Mouse (Mus musculus): ENCODE data around the gene Ascc1. TPM values are rescaled to one million over a fixed set of nuclear protein-coding genes. Genes with fewer than 3 reads are reported as not detected.
A peak's percentile ranks its signal among the peaks of the same experiment; 100 is the strongest.

Gene Ascc1
- polyA plus RNA-seq (2015; fragmentation: Nextera tagmentation; extraction: Ambion mirVana), result 57.8 and 64.1 TPM in 2 replicates

DNA sequence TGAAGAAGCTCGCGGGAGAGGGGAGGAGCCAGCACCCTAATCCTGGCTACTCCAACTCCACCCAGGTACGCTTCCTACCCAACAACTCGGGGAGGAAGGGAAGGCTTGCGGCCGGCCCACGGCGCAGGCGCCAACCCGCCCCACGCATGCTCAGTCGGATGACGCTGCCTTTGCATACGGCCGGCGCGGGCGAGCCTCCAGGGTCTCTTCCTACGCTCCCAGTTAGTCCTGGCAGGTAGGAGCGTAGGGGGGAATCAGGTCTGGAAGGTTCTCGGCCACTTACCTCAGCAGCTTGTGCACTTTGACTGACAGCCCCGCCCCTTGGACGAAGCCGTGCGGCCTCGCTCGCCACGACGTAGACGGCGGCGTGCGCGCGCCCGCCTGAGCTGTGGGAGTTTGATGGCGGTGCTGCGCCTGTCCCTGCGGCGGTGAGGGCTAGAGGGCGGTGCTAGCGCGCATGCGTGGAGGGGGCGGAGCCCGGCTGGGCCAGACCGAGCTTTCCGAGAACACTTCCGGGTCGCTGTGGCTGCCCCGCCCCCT, at the start of gene Ascc1, which contains the start of gene Anapc16:
Gene Ascc1, plus strand, starts transcription at position 133 of the 540 bp plus-strand sequence.
Gene Anapc16, minus strand, starts transcription at position 463 of the 540 bp plus-strand sequence.
- Histone ChIP-seq H3K27ac (peak within 1 kb of the TSS; percentile 98), H3K36me3 (ENCODE audit: insufficient read depth, low read length) (peaks cover 4% of the 10 kb centered on the region), H3K4me2 (ENCODE audit: low read length) (peak within 1 kb of the TSS; percentile 74), H3K4me1 (replicated peaks; ENCODE audit: insufficient read depth, low read length) (peaks cover 10% of the 10 kb centered on the region; the same call in 1 of the 2 replicates), H3K9ac (ENCODE audit: low read depth, low read length) (peak within 1 kb of the TSS; percentile 74), H3K9me3 (replicated peaks; ENCODE audit: low read length) (no peaks in the 10 kb centered on the region), H3K27me3 (ENCODE audit: insufficient read depth, low read length) (no peaks in the 10 kb centered on the region), H3K4me3 (replicated peaks; ENCODE audit: low read depth, low read length) (peak within 1 kb of the TSS; percentile 55)
- ATAC-seq (replicated peaks; ENCODE audit: low FRiP score, low read depth) (peak; percentile 96), DNase-seq (ENCODE audit: low spot score) (peak; percentile 98)
- WGBS, result under 1% methylated on average over 50 of the region's 51 CpGs
- TF ChIP-seq CTCF (IDR thresholded peaks at IDR 0.05; ENCODE audit: low read depth), result no peak

DNA sequence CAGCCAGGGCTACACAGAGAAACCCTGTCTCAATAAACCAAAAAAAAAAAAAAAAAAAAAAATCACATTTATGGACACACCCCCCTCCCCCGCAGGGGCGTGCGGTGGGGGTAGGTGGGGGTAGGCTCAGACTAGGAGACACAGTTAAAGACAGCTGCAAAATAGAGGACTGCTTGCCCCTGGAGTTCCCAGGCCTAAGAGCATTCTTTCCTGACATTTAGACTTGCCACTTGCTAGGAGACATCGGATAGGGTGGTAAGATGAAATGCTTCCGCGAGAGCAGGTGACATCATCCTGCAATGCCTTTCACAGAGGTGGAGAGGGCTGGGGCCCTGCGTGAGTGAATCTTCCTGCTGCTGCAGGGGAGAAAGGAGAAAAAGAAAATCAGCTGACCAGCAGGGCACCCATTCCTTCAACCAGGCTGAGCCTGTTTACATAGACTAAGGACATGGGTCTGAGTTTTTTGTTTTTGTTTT, 49.0 kb upstream of the Ascc1 start:
- no peak for TF ChIP-seq CTCF (IDR thresholded peaks at IDR 0.05; ENCODE audit: low read depth)
- 28% methylated on average over 7 of the region's 7 CpGs for WGBS
- H3K4me1 ChIP-seq (replicated peaks; ENCODE audit: insufficient read depth, low read length), result peaks cover 36% of the 10 kb centered on the region

DNA sequence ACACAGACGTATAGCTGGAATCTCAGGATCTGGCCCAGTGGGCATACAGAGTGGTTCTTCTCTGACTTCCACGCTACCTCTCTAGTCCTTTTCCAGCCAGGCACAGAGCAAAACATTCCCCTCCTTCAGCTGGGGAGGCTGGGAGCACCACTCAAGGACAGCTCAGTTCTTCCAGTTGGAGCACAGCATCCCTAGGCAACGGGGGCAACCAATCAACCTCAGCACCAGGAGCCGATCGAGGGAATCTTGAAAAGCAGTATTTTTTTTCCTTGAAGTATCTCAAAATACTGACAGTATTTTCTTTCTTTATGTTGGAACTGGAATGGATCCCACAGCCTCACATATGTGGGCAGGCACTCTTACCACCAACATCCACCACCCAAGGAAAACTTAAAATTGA, 45.9 kb upstream of the Ascc1 start:
- TF ChIP-seq CTCF (IDR thresholded peaks at IDR 0.05; ENCODE audit: low read depth), result no peak

More for the DNA sequence above, 49.0 kb upstream of the Ascc1 start:
- Histone ChIP-seq H3K9ac (ENCODE audit: low read depth, low read length) (no peak overlapping the region), H3K27me3 (ENCODE audit: insufficient read depth, low read length) (no peaks in the 10 kb centered on the region), H3K4me3 (replicated peaks; ENCODE audit: low read depth, low read length) (no peak overlapping the region), H3K9me3 (replicated peaks; ENCODE audit: low read length) (no peaks in the 10 kb centered on the region), H3K27ac (no peak overlapping the region), H3K4me2 (ENCODE audit: low read length) (no peak overlapping the region), H3K36me3 (ENCODE audit: insufficient read depth, low read length) (peaks cover 4% of the 10 kb centered on the region; the same call in 1 of the 2 replicates)
- DNase-seq (ENCODE audit: low spot score), result no peak
- no peak for ATAC-seq (replicated peaks; ENCODE audit: low FRiP score, low read depth)

DNA sequence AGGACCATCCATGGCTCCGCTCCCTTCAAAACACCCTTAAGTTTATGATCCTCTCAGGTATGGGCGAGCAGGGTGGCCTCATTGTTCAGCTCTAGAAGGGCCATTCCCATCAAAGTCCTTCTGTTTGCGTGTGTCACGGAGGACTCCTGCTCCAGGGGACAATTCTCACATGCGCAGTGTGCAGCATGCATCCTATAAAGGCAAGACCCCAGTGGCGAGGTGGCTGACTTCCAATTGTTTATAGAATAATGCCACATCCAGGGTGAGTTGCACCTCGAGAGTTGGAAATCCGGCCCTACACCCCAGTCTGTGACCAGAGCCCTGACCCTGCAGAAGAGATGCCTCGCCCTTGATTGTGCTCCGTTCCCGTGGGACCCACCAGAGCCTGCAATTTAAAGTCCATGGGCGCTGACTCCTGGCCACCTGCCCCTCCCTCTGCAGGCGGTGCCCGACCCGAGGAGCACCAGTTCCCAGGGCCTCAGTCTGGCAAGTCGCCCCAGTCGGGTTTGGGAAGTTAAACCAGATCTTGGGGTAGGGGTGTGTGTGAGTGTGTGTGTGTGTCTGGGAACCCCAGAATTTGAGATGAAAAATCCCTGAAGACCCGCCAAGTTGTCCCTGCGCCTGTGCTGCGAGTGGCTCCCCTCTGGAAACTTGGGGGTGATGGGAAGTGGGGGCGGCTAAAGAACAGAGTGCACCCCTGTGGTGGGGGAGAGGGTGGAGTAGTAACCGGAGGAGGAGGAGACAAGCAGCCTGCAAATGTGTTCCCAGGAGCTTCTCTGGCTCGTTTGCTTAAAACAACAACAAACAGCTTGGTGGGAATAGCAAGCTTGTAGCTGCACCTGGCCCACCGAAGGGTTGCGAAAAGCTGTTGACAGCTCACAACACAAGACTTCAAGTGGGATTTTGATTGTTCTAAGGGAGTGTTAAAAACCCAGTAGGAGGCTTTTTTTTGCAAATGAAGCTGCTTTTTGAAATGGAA, 45.1 kb upstream of the Ascc1 start:
- no peak overlapping the region for H3K27ac ChIP-seq
- H3K4me2 ChIP-seq (ENCODE audit: low read length), result peak overlapping the region; percentile 28; the same call in 1 of the 2 replicates
- DNase-seq (ENCODE audit: low spot score), result no peak
- no peaks in the 10 kb centered on the region for H3K9me3 ChIP-seq (replicated peaks; ENCODE audit: low read length)
- H3K9ac ChIP-seq (ENCODE audit: low read depth, low read length), result peak overlapping the region; percentile 23; the same call in 1 of the 2 replicates
- H3K4me3 ChIP-seq (replicated peaks; ENCODE audit: low read depth, low read length), result no peak overlapping the region
- 30% methylated on average over 25 of the region's 25 CpGs for WGBS
- H3K27me3 ChIP-seq (ENCODE audit: insufficient read depth, low read length), result no peaks in the 10 kb centered on the region
- TF ChIP-seq CTCF (IDR thresholded peaks at IDR 0.05; ENCODE audit: low read depth), result no peak
- peaks cover 18% of the 10 kb centered on the region; the same call in 1 of the 2 replicates for H3K4me1 ChIP-seq (replicated peaks; ENCODE audit: insufficient read depth, low read length)
- no peak for ATAC-seq (replicated peaks; ENCODE audit: low FRiP score, low read depth)
- no peaks in the 10 kb centered on the region for H3K36me3 ChIP-seq (ENCODE audit: insufficient read depth, low read length)

More for the DNA sequence above, 45.9 kb upstream of the Ascc1 start:
- Histone ChIP-seq H3K4me3 (replicated peaks; ENCODE audit: low read depth, low read length) (no peak overlapping the region), H3K4me1 (replicated peaks; ENCODE audit: insufficient read depth, low read length) (peaks cover 18% of the 10 kb centered on the region; the same call in 1 of the 2 replicates), H3K9me3 (replicated peaks; ENCODE audit: low read length) (no peaks in the 10 kb centered on the region), H3K27me3 (ENCODE audit: insufficient read depth, low read length) (no peaks in the 10 kb centered on the region), H3K9ac (ENCODE audit: low read depth, low read length) (no peak overlapping the region), H3K27ac (no peak overlapping the region), H3K4me2 (ENCODE audit: low read length) (no peak overlapping the region), H3K36me3 (ENCODE audit: insufficient read depth, low read length) (no peaks in the 10 kb centered on the region)
- DNase-seq (ENCODE audit: low spot score) (no peak), ATAC-seq (replicated peaks; ENCODE audit: low FRiP score, low read depth) (no peak)
- 62% methylated on average over 5 of the region's 5 CpGs for WGBS

DNA sequence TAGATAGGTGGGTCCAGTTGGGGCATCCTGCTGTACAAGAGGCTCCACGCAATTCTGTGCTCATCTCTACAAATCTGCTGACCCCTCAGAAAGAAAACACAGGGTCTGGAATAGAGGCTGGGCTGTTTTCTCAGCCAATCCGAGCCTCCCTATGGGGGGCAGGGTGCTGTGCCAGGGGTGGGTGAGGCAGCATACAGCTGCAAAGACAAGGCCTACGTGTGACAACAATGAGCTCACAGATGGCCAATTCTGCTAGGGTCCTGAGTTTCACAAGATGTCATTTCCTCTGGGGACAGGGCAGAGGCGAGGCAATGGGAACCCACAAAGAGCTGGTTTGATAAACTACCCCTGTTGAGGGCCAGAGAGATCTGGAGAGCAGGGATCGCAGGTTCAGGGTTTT, 44.1 kb upstream of the Ascc1 start:
- no peak overlapping the region for H3K4me3 ChIP-seq (replicated peaks; ENCODE audit: low read depth, low read length)
- no peak overlapping the region for H3K27ac ChIP-seq
- no peaks in the 10 kb centered on the region for H3K9me3 ChIP-seq (replicated peaks; ENCODE audit: low read length)
- H3K4me2 ChIP-seq (ENCODE audit: low read length), result no peak overlapping the region
- ATAC-seq (replicated peaks; ENCODE audit: low FRiP score, low read depth) (no peak), DNase-seq (ENCODE audit: low spot score) (no peak)
- H3K4me1 ChIP-seq (replicated peaks; ENCODE audit: insufficient read depth, low read length), result peaks cover 15% of the 10 kb centered on the region; the same call in 1 of the 2 replicates
- H3K9ac ChIP-seq (ENCODE audit: low read depth, low read length), result no peak overlapping the region
- no peak for TF ChIP-seq CTCF (IDR thresholded peaks at IDR 0.05; ENCODE audit: low read depth)
- H3K27me3 ChIP-seq (ENCODE audit: insufficient read depth, low read length), result no peaks in the 10 kb centered on the region
- no peaks in the 10 kb centered on the region for H3K36me3 ChIP-seq (ENCODE audit: insufficient read depth, low read length)
- 52% methylated on average over 5 of the region's 5 CpGs for WGBS

DNA sequence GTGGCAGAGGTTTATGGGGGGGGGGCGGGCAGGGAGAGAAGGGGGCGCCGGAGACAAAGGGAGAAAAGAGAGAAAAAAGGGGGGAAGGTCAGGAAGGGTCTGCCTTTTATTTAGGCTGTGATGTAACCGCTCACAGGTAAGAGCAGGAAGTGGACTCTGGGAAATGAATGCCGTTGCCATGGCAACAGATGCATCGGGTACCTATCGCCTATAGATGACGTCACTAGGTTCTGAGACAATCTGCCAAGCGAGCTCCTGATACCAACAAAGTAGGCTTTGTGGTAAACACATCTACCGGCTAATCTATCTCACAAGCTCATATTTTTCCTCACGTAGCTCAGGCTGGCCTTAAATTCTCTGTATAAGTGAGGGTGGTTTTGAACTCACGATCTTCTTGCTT, 43.1 kb upstream of the Ascc1 start:
- no peak for DNase-seq (ENCODE audit: low spot score)
- Histone ChIP-seq H3K27me3 (ENCODE audit: insufficient read depth, low read length) (no peaks in the 10 kb centered on the region), H3K9ac (ENCODE audit: low read depth, low read length) (no peak overlapping the region), H3K4me2 (ENCODE audit: low read length) (no peak overlapping the region), H3K4me3 (replicated peaks; ENCODE audit: low read depth, low read length) (no peak overlapping the region), H3K27ac (no peak overlapping the region), H3K4me1 (replicated peaks; ENCODE audit: insufficient read depth, low read length) (peaks cover 15% of the 10 kb centered on the region), H3K36me3 (ENCODE audit: insufficient read depth, low read length) (no peaks in the 10 kb centered on the region), H3K9me3 (replicated peaks; ENCODE audit: low read length) (no peaks in the 10 kb centered on the region)
- no peak for TF ChIP-seq CTCF (IDR thresholded peaks at IDR 0.05; ENCODE audit: low read depth)
- ATAC-seq (replicated peaks; ENCODE audit: low FRiP score, low read depth), result no peak
- 85% methylated on average over 12 of the region's 12 CpGs for WGBS

Measured in kidney, postnatal 0 days (tissue).